Mouse (Mus musculus) testis, adult 2 months (tissue): Measurements from ENCODE around the gene Il22ra1.

Experiments used
- CTCF ChIP-seq: fragments of 200-500 bp; IDR thresholded peaks from 2 replicates; pipeline ENCODE4 v1.5.1; 2012; ENCODE audit warnings: low read depth, mild to moderate bottlenecking, inconsistent platforms, low read length, moderate library complexity; ENCODE audit not compliant: control insufficient read depth, insufficient read depth, insufficient replicate concordance
- POLR2A ChIP-seq: fragments of 200-500 bp; IDR thresholded peaks from 2 replicates; pipeline ENCODE4 v1.6.1; 2012; ENCODE audit warnings: low read depth, mild to moderate bottlenecking, inconsistent platforms, low read length, moderate library complexity; ENCODE audit not compliant: control insufficient read depth

DNA sequence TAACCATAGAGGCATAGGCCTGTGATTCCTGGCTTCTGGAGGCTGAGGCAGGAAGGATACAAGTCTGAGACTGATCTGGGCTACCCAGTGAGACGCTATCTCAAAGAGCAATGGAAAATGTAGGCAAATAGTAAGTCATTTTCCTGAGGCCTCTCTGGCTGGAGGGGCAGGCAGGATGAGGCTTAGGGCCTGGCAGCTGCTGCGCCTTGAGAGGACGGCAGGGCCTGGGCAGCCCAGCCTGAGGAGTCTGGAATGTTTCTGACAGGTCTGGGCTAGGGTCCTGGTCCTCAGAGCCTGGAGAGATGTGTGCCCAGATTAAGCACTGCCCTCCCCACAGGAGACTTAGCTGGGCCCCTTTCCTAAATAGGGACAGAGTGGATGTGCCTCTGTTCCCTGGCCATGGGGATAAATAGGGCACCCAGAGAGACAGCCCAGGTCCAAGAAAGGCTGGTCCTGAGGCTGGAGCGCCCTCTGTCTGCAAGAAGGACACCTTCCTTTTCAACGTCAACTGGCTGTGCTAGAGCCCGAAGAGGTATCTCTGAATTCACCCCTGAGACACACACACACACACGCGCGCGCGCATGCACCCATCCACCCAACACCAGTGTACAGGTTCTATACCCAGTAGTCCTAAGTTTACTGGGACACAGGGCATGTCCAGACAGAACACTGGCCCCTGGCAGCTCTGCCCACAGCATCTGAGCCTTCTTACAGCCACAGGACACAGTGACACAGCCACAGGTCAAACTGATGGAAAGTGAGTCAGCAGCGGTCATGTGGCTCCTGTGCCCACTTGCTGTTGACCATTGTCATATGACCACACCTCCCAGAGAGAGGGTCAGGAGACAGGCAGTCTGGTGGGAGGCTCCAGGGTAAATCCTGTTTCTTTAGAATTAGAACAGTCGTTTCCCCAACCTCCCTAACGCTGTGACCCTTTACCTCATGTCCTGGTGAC lies 40.9 kb downstream of the Il22ra1 start:
- no peak for TF ChIP-seq POLR2A
- TF ChIP-seq CTCF, result peak; percentile 55; the same call in 1 of the 2 replicates
